Mouse (Mus musculus) ovary, postnatal 10 days (tissue): ENCODE data around the gene Cd7.
"Not testable (repeated sequence)": the region's sequence is repeated elsewhere in the genome, so short reads cannot be mapped to it uniquely, and the experiment has no call there.

ENCODE experiments used
- DNase-seq: peaks from one replicate; pipeline ENCODE4 v3.0.0; 2022; ENCODE audit warnings: low spot score

Cd7 gene

GRCm38 (mm10) chr11:121047826-121048399 lies 8.7 kb upstream of the Cd7 start:
- no peak for DNase-seq

DNA sequence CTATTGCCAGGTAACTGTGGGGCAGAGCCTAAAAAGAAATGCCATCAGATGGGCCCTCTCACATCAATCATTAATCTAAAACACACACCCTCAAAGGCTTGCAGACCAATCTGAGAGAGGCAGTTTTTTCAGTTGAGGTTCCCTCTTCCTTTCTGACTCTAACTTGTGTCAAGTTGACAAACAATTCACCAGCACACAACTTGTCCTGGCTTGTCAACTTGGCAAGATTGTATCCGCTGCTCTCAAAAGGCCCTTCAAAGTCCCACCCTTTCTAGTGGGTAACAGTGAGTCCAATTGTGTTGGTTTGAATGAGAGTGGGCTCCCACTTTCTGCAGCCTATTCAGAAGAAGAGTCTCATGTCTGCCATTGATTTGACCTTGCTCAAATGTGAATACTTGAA lies 6.1 kb upstream of the Cd7 start:
- no peak for DNase-seq

DNA sequence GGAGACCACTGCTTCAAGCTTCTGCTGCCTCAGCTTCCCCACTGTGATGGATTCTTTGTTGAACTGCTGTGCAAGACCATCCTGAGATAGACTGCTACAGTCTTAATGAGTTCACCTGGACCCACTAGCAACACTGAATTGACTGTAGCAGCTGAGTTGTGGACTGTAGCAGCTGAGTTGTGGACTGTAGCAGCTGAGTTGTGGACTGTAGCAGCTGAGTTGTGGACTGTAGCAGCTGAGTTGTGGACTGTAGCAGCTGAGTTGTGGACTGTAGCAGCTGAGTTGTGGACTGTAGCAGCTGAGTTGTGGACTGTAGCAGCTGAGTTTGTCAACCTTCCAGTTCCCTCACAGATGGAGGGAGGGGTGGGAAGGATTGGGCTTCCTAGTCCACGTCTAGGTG lies 3.8 kb upstream of the Cd7 start:
- not testable (repeated sequence) for DNase-seq

- DNase-seq = no peak
Measured at GRCm38 (mm10) chr11:121042480-121042879, 3.3 kb upstream of the Cd7 start.

- DNase-seq = no peak
Measured at GRCm38 (mm10) chr11:121041636-121042035, 2.4 kb upstream of the Cd7 start.

DNA sequence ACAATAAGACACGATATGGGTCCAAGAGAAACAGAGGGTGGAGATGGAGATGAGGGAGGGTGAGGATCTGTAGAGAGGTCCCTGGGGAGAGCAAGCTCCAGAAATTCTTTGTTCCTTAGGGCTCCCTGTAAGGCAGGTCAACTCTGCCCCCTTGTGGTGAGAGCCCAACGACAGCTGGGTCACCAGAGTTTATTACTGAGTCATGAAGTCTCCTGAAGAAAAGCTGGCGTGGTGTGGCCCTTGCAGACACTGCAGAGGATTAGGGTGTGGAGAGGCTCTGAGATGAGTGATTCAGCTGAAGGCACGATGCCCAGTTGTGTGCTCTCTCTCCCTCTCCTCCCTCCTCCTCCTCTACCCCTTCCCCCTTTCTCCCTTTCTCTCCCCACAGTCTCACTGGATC lies 2.0 kb upstream of the Cd7 start:
- peak; percentile 67 for DNase-seq

- no peak for DNase-seq
Measured at GRCm38 (mm10) chr11:121038366-121039240, 615 bp downstream of the Cd7 start.

GRCm38 (mm10) chr11:121033118-121033517 lies 6.1 kb downstream of the Cd7 start:
- no peak for DNase-seq

DNA sequence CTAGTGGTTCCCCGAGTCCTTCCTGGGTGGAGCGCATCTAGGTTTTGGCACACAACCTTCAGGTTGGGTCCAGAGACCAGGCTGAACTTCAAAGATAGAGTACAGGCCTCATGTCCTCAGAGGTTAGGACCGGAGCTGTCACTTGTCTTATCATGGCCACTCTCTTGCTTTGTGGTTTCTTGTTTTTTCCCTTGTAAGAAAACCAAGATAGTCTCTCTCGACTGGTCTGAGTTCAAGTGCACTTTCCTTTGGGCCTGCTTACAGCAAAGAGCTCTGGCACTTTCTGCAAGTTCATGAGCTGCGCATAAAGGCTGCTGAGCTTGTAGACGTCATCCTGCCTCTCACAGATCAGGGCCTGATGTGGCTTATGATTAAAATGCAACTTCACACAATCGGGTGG lies 12.0 kb downstream of the Cd7 start:
- no peak for DNase-seq

DNA sequence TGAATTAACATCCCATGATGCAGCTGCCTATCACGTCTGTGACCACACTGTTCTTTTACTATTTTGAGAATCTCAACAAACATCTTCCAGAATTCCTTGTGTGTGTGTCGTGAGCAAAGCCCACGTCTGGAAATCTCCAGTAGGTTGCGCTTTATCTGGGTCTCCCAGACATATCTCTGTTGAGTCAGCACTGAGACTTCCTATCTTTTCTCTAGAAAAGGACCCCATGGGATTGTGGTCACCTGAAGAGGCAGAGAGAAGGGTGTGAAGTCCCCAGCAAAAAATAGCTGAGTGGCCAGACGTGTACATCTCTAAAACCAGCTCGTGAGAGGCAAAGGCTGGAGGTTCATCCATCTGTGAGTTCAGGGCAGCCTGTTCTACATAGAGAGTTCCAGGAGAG lies 15.1 kb downstream of the Cd7 start:
- DNase-seq = no peak

GRCm38 (mm10) chr11:121019501-121019900 lies 19.7 kb downstream of the Cd7 start:
- DNase-seq = no peak

DNA sequence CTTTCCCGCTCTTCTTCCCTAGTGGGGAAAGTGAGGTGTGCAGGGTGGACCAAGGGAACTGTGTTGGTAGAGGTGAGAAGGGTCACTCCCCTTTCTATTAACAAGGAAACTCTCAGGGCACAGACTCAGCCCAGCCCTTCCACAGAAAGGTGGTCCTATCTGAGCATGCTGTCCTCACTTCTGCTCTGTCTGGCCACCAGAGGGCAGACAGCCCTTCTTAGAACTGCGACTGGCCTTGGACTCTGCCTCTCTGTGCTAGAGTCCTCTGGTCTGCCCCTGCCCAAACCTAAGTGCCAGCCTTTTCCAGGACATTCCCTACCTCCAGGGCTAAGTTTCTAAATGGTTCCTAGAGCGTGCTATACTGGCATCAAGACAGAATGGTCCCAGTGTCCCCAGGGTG lies 21.5 kb downstream of the Cd7 start:
- peak; percentile 28 for DNase-seq

- no peak for DNase-seq
Measured at GRCm38 (mm10) chr11:121015472-121015871, 23.7 kb downstream of the Cd7 start.

DNA sequence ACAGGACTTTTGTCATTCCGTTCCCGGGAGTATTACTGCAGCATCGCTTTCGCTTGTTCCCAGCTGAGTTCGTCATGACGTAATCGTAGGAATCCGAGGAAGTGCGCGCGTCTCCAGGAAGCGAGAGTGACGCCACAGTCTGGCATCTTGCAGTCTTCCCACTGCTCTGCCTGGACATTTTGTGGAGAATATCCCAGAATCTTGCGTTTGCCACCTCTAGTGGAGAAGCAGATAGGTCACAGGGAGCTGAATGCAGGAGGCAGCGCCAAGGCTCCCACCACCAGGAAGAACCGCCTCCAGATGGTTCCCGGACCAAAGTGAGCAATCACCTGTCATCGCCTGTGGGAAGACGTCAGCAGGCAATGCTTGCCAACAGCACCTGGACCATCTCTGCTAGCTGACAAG lies 24.3 kb downstream of the Cd7 start:
- DNase-seq = no peak

- DNase-seq = no peak
Measured at GRCm38 (mm10) chr11:121013656-121014055, 25.6 kb downstream of the Cd7 start.

GRCm38 (mm10) chr11:121010044-121010755 lies 29.0 kb downstream of the Cd7 start:
- DNase-seq = no peak

- DNase-seq = no peak
Measured at GRCm38 (mm10) chr11:121006184-121006583, 33.0 kb downstream of the Cd7 start.

GRCm38 (mm10) chr11:121004281-121004680 lies 34.9 kb downstream of the Cd7 start:
- no peak for DNase-seq

DNA sequence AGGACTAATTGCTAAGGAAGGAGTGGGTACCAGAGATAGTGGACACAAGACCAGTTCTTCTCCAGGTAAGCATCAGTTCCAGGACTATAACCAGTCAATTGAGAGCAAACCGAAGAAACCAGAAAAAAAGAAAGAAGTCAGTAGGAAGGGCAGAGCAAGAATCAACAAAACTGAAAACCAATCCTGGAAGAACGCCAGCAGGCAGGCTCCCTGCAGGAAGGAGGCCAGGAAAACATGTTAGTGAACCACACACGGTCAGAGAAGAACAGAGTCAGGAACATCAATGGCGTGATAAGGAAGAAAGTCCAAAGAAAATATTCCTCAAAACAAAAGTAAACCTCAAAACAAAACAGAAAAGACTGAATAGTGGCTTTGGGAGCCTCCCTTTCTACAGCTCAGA lies 37.3 kb downstream of the Cd7 start:
- DNase-seq = no peak

- no peak for DNase-seq
Measured at GRCm38 (mm10) chr11:120994741-120995140, 44.5 kb downstream of the Cd7 start.

DNA sequence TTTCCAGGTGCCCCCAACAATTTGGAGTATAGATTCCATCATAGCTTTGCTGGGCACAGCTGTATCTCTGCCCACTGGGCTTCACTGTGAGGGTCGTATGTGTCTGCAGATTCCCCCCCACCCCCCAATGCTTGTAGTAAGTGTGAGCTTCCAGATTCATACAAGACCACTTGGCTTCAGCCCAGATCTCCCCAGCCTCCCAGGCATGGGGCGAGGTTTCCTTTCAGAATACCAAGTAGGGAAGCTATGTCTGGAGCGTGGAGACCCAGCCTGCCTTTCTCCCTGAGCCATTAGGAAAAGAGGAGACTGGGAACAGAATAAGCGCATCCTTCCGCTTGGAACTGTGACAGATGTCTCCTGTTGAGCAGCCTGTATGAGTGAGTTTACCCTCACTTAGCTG lies 45.6 kb downstream of the Cd7 start:
- DNase-seq = no peak

- DNase-seq = no peak
Measured at GRCm38 (mm10) chr11:120993080-120993479, 46.1 kb downstream of the Cd7 start.

DNA sequence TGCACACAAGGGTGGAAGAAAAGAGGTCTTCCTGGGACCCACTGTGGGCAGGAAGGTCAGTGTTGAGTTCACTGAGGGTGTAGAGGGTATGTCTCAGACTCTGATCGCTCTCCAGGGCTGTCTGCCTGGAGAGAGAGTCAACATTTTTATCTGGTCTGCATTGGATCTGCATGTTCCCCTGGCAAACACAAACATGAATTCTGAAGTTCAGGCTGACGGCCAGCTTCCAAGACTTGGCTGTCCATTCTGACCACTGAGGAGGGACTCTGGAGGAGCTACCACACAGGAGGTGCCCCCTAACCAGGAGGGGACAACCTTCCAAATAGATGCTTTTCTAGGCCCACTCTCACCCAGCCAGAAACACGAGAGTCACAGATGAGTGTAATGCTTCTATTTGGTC lies 47.4 kb downstream of the Cd7 start:
- DNase-seq = no peak
